Mouse (Mus musculus): ENCODE data around the gene A830018L16Rik. TPM values are rescaled to one million over a fixed set of nuclear protein-coding genes. Genes with fewer than 3 reads are reported as not detected.

Gene A830018L16Rik
- total and polyA plus RNA-seq, 2 experiments from 2014 or later = 0.12 TPM; not detected in 1

GRCm38 (mm10) chr1:11959421-11960206, 545.7 kb downstream of the A830018L16Rik start:
- H3K9ac ChIP-seq (replicated peaks; ENCODE audit: low read depth, low read length) = no peak overlapping the region
- no peak overlapping the region for H3K4me2 ChIP-seq (ENCODE audit: low read depth, low read length)
- 61% methylated on average over 2 of the region's 2 CpGs for WGBS
- no peak for TF ChIP-seq EP300 (IDR thresholded peaks at IDR 0.05; ENCODE audit: low read depth)
- TF ChIP-seq CTCF (IDR thresholded peaks at IDR 0.05; ENCODE audit: low read depth) = no peak
- no peaks in the 10 kb centered on the region for H3K36me3 ChIP-seq (replicated peaks; ENCODE audit: control insufficient read depth, insufficient read depth, low read length)
- no peaks in the 10 kb centered on the region for H3K4me1 ChIP-seq (ENCODE audit: control insufficient read depth, insufficient read depth)
- no peak for DNase-seq (ENCODE audit: low spot score)
- H3K4me3 ChIP-seq (ENCODE audit: low read depth, low read length) = no peak overlapping the region
- no peak for ATAC-seq (ENCODE audit: insufficient read depth, low read depth)
- no peak overlapping the region for H3K27ac ChIP-seq (ENCODE audit: low read depth)
- no peaks in the 10 kb centered on the region for H3K27me3 ChIP-seq (ENCODE audit: control insufficient read depth, insufficient read depth, low read length)
- no peaks in the 10 kb centered on the region for H3K9me3 ChIP-seq (replicated peaks; ENCODE audit: control insufficient read depth, low read length)

DNA sequence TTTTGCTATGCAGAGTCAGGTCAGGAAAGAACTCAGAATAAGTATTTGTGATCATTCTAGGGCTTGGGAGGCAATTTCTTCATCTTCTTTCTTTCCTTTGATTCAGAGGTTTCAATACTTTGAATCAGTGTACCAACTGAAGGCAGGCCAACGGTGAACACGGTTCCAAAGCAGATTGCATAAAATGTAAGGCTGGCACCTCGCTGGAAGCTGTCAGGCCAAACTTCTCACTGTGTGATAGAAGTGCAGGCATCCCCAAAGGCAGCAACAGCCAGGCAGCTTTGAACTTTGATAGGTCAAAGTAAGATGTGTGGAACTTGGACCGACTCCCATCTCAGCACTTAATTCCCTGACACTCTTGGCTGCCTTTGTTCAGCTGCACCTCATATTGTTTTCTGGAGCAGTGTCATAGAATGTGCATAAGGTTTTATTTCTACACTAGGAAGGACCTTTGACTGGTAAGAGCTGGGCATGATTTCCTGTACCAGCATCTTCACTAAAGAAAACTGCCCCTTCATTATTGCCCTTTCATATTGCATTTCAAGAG, 568.8 kb downstream of the A830018L16Rik start:
- Histone ChIP-seq H3K27me3 (ENCODE audit: control insufficient read depth, insufficient read depth, low read length) (no peaks in the 10 kb centered on the region), H3K27ac (ENCODE audit: low read depth) (no peak overlapping the region), H3K4me2 (ENCODE audit: low read depth, low read length) (no peak overlapping the region), H3K36me3 (replicated peaks; ENCODE audit: control insufficient read depth, insufficient read depth, low read length) (no peaks in the 10 kb centered on the region), H3K9ac (replicated peaks; ENCODE audit: low read depth, low read length) (no peak overlapping the region), H3K4me3 (ENCODE audit: low read depth, low read length) (no peak overlapping the region), H3K9me3 (replicated peaks; ENCODE audit: control insufficient read depth, low read length) (no peaks in the 10 kb centered on the region), H3K4me1 (ENCODE audit: control insufficient read depth, insufficient read depth) (no peaks in the 10 kb centered on the region)
- 31% methylated on average over 4 of the region's 4 CpGs for whole genome bisulfite sequencing
- DNase-seq (ENCODE audit: low spot score) = no peak
- TF ChIP-seq EP300 (IDR thresholded peaks at IDR 0.05; ENCODE audit: low read depth) (no peak), CTCF (IDR thresholded peaks at IDR 0.05; ENCODE audit: low read depth) (no peak)
- ATAC-seq (ENCODE audit: insufficient read depth, low read depth) = 0 out of 2 replicates have a peak, but pooled peaks have one; percentile 41

- Histone ChIP-seq H3K9ac (replicated peaks; ENCODE audit: low read depth, low read length) (no peak overlapping the region), H3K27ac (ENCODE audit: low read depth) (no peak overlapping the region), H3K4me2 (ENCODE audit: low read depth, low read length) (no peak overlapping the region), H3K4me3 (ENCODE audit: low read depth, low read length) (no peak overlapping the region), H3K4me1 (ENCODE audit: control insufficient read depth, insufficient read depth) (no peaks in the 10 kb centered on the region), H3K27me3 (ENCODE audit: control insufficient read depth, insufficient read depth, low read length) (no peaks in the 10 kb centered on the region), H3K36me3 (replicated peaks; ENCODE audit: control insufficient read depth, insufficient read depth, low read length) (no peaks in the 10 kb centered on the region), H3K9me3 (replicated peaks; ENCODE audit: control insufficient read depth, low read length) (no peaks in the 10 kb centered on the region)
- no peak for TF ChIP-seq CTCF (IDR thresholded peaks at IDR 0.05; ENCODE audit: low read depth)
- TF ChIP-seq EP300 (IDR thresholded peaks at IDR 0.05; ENCODE audit: low read depth) = no peak
- ATAC-seq (ENCODE audit: insufficient read depth, low read depth) (no peak), DNase-seq (ENCODE audit: low spot score) (no peak)
- WGBS = 59% methylated on average over 3 of the region's 3 CpGs
Measured at GRCm38 (mm10) chr1:11990011-11990410, 576.1 kb downstream of the A830018L16Rik start.

DNA sequence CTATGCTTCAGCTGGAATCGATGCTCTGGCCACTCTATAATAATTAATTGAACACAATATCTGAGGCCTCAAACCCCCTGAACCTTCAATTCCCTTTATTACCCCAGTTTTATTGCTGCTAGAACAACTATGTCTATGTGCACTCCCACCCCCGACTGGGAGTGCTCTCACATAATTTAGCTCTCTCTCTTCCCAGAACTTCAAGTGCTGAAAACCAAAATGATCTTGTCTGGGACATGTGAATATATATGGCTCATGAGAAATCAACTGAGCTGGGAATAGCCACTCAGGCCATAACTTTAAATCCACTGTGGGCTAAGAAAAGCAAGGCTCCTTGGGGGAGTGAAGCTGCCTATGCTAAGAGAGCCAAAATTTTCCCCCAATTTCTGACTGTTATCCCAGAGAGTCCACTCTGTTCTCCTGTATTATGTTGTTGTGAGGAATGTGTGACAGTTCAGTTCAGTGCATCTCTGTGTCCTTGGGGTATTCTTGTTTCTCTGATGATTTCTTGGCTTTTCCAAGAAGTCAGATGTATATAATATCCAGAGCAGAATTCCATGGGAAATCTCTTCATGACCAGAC, 582.5 kb downstream of the A830018L16Rik start:
- 68% methylated on average over 2 of the region's 2 CpGs for WGBS
- H3K9me3 ChIP-seq (replicated peaks; ENCODE audit: control insufficient read depth, low read length) = no peaks in the 10 kb centered on the region
- H3K36me3 ChIP-seq (replicated peaks; ENCODE audit: control insufficient read depth, insufficient read depth, low read length) = no peaks in the 10 kb centered on the region
- DNase-seq (ENCODE audit: low spot score) = no peak
- H3K9ac ChIP-seq (replicated peaks; ENCODE audit: low read depth, low read length) = no peak overlapping the region
- no peak for ATAC-seq (ENCODE audit: insufficient read depth, low read depth)
- TF ChIP-seq EP300 (IDR thresholded peaks at IDR 0.05; ENCODE audit: low read depth) = no peak
- TF ChIP-seq CTCF (IDR thresholded peaks at IDR 0.05; ENCODE audit: low read depth) = no peak
- no peak overlapping the region for H3K27ac ChIP-seq (ENCODE audit: low read depth)
- no peaks in the 10 kb centered on the region for H3K4me1 ChIP-seq (ENCODE audit: control insufficient read depth, insufficient read depth)
- no peak overlapping the region for H3K4me3 ChIP-seq (ENCODE audit: low read depth, low read length)
- no peaks in the 10 kb centered on the region for H3K27me3 ChIP-seq (ENCODE audit: control insufficient read depth, insufficient read depth, low read length)
- H3K4me2 ChIP-seq (ENCODE audit: low read depth, low read length) = no peak overlapping the region

- no peak overlapping the region for H3K4me2 ChIP-seq (ENCODE audit: low read depth, low read length)
- WGBS = 69% methylated on average over 2 of the region's 2 CpGs
- no peaks in the 10 kb centered on the region for H3K36me3 ChIP-seq (replicated peaks; ENCODE audit: control insufficient read depth, insufficient read depth, low read length)
- no peaks in the 10 kb centered on the region for H3K4me1 ChIP-seq (ENCODE audit: control insufficient read depth, insufficient read depth)
- ATAC-seq (ENCODE audit: insufficient read depth, low read depth) = no peak
- H3K27ac ChIP-seq (ENCODE audit: low read depth) = no peak overlapping the region
- H3K27me3 ChIP-seq (ENCODE audit: control insufficient read depth, insufficient read depth, low read length) = no peaks in the 10 kb centered on the region
- no peak for DNase-seq (ENCODE audit: low spot score)
- no peak overlapping the region for H3K4me3 ChIP-seq (ENCODE audit: low read depth, low read length)
- no peaks in the 10 kb centered on the region for H3K9me3 ChIP-seq (replicated peaks; ENCODE audit: control insufficient read depth, low read length)
- TF ChIP-seq CTCF (IDR thresholded peaks at IDR 0.05; ENCODE audit: low read depth) (no peak), EP300 (IDR thresholded peaks at IDR 0.05; ENCODE audit: low read depth) (no peak)
- H3K9ac ChIP-seq (replicated peaks; ENCODE audit: low read depth, low read length) = no peak overlapping the region
Measured at GRCm38 (mm10) chr1:11997574-11997973, 583.7 kb downstream of the A830018L16Rik start.

Data from heart, postnatal 0 days (tissue).